Mouse (Mus musculus) retina, adult 2 months (tissue): ENCODE data around the gene Kif27.

Source experiments
- DNase-seq: peaks from one replicate; pipeline ENCODE4 v3.0.0-alpha.2; 2012; ENCODE audit warnings: low read depth, low spot score

Kif27 gene

DNA sequence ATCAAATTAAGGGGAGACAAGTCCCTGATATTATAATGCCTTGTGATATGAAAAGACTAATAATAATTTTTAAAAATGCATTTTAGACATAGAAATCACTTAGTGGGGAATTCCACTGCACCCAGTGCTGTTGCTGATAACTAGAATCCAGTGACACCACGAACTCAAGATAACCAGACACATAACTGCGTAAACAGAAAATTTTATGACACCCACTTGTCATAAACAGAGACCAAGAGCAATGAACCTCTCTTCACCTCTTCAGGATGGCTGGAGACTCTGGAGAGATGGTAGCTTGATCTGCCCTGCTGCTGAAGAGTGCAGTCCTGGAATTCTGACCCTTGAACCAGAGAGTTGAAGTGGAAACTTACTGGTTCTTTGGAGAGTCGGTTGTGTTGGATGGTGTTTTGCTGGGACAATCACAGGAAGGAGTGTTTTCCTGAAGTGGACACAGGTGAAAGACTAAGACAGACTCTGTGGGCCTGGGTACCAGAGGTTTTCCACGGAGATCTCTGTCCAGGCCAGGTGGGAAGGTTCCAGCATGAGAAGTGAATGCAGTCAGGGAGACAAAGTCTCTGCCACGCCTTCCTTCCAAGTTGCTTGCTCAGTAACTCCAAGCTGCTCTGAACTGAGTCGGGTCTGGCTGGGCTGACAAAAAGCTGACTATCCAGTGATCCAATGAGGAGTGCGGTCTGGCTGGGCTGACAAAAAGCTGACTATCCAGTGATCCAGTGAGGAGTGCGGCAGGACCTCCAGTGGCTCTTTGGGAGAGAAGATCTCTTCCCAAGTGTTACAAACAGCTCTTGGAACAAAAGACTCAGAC lies 5.6 kb upstream of the Kif27 start:
- no peak for DNase-seq

DNA sequence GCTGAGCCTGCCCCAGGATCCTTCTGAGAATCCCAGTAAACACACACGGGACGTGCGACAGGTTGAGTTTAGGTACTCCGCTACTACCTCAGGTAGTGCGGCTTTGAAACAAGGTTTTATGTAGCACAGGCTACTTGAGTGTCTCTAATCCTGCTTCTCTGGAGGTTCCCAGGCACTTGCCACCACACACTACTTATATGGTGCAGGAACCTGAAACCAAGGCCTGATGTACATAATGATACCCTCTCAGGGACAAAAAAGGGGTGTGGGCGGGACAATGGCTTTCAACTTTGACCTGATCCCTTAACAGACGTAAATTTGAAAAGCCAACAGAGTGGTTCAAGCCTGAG lies 357 bp upstream of the Kif27 start:
- DNase-seq: peak; percentile 6

DNA sequence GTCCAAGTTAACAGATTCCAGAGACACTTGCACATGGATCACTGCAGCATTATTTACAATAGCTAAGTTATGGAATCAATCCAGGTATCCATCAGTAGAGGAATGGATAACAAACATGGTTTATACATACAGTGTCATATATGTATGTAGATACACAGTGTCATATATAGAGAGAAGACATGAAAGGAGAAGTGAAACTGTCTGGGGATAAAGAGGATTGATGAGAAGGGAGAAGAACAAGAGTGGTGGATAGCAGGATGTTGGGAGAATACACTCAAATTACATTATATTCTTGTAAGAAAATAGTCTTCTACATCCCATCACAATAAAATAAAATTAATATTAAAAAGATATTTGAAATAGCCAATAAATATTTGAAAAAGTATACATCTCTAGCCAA lies 5.9 kb downstream of the Kif27 start:
- no peak for DNase-seq

DNA sequence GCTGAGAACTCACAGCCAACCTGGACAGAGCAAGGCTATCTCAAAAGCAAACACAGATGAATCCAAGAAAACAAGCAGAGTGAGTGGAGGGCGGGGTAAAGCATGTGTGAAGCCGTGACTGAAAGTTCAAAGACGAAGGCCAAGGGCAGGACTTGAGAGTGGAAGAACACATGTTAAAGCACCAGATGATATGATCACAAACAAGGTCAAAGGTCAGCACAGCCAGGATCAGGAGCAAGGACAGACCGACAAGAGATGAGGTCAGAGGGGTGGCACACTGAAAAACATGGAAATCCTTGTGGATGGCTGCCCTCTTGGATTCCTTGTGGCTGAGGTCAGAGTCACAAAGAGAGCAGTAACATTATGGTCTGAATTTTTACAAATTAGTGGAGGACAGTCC lies 8.3 kb downstream of the Kif27 start:
- DNase-seq: no peak

DNA sequence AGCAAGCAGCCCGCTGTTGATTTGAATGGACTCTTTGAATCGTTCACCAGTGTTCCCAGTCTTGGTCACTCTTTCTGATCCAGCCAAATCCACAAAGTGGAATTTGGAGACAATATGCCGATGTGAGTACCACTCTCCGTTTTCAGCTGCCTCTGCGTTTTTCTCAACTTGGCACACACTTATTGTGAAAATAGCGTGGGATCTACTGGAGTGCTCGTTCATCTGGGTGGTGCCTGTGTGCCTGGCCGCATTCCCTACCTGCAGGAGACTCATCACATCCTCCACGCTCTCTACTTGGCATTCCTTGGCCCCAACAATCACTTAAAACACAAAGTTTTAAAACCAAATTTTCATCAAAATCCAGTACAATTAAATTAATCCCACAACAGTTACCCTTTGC lies 14.4 kb downstream of the Kif27 start:
- DNase-seq: no peak

DNA sequence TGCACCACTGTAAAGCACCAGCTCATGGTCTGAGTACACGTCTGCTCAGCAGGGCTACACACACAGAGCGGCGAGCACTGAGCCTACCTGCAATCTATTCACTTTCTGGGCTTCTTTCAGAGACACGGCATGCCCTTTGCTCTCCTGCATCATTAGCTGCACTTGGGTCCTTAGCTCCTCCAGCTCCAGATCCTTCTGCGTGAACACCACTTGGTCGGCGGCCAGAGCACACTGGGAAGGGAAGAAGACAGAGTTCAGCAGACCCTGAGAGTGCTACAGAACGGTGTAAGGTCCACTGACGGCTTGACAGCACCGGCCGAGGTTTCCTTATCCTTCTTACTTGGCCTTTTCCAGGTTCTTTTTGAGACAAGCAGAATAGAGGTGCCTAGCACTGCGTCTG lies 21.5 kb downstream of the Kif27 start:
- DNase-seq: no peak

DNA sequence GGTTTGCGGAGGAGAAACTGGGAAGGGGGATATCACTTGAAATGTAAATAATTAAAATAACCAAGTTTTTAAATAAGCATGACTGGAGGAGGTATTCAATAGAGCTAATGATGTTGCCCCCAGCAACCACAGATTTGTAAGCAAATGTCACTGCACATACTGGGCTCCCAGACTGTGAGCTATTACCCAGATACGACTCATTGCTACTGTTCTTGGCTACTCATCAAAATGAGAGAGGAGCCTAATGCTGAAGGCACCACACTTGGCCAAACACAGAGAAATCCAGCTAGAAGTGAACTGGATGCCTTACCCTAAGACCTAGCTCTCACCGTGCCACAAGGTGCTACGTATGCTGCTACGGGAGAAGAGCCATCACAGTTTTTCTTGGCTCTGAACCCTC lies 24.8 kb downstream of the Kif27 start:
- no peak for DNase-seq

DNA sequence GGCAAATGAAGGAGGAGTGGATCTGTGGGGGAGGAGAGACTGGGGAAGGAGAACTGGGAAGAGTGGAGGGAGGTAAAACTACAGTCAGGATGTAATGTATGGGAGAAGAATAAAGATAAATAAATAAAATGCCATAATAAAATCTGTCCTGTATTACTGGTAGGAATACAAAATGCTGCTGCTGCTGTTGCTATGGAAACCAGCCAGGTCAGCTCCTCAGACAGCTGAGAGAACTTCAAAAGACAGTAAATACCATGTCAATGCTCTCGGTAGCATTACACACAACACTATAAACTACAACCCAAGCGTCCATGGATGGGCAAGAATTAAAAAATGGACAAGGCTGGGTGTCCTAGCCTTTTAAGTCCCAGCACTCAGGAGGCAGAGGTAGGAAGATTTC lies 41.2 kb downstream of the Kif27 start:
- DNase-seq: no peak

DNA sequence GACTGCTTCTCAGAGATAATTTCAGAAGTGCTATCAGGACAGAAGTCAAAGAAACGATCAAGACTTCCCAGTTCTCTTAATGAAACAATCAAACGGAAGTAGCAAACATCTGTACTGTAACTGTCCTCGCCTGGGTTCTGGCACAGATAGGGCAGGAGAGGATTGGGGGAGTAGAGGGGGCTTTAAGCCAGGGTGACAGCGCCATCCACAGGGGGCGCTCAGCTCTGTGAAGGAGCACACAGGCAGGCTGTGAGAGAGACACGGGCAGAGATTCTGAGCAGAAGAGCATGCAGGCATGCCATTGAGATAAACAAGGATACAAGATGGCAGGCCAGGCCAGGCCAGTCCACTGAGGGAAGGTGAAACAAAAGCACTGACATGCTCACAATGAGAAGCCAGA lies 43.9 kb downstream of the Kif27 start:
- DNase-seq: no peak

DNA sequence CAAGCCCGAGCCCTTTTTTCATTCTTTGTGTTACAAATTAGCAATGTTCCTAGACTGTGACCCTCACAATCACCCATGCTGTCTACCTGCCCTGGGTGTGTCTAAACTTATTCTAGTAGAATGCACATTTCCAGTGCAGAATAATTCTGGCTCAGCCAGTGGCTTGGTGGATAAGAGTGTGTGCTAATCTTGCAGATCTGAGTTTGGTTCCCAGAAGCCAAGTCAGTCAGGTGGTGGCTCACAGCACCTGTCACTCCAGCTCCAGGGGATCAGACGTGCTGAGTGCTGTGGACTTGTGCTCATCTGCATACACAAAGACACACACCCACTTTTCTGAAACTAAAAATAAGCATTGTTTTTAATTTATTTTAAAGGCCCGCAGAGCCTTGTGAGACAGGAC lies 45.2 kb downstream of the Kif27 start:
- DNase-seq: no peak

DNA sequence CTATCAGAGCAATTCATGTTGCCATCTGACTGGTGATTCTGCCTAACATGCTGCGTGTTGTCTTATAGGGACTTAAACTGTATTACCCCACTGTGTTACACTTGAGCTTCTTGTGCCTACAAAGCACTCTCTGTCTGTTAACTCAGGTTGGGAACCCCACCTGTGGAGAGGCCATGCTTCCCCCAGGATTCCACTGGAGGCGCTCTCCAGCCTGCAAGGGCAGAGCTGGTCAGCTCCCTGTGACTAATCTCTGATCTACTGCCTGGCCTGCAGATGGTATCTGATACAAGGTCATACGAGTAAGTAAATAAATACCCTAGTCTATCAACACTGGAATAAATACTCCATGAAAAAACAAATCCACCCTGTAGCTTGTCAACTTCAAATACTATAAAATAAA lies 47.6 kb downstream of the Kif27 start:
- no peak for DNase-seq

DNA sequence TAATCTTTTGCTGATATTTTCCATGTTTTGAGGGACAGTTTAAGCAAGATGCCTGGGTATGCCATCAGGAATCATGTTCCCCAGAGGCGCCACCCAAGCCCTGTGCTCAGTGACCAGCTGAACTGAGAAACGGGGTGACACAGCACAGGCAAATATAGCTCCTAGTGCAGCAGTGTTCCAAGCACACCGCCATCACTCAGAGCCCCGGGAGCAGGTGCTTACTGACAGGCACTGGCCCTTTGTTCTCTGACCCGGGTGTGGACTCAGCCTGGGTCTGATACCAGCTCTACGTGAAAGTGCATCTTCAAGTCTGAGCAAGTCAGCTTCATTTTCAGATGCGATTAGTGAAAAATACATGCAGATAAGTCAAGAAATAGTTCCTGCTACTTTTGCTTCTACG lies 49.4 kb downstream of the Kif27 start:
- no peak for DNase-seq

DNA sequence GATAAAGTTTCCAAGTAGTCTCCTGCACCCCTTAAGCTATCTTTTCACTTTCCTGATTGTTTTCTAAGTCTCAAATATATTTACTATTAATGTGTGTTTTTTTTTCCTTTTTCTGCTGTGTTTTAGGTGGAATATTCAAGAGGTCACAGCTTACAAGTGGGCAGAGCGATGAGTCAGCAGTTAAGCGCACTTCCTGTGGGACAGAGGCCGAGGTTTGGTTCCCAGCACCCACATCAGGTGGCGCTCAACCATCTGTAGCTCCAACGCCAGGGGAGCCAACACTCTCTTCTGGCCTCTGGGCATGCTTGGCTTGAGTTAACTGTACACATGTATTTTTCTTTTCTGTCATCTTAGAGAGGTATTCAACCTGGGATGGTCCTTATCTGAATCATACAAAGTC lies 51.5 kb downstream of the Kif27 start:
- DNase-seq: no peak

DNA sequence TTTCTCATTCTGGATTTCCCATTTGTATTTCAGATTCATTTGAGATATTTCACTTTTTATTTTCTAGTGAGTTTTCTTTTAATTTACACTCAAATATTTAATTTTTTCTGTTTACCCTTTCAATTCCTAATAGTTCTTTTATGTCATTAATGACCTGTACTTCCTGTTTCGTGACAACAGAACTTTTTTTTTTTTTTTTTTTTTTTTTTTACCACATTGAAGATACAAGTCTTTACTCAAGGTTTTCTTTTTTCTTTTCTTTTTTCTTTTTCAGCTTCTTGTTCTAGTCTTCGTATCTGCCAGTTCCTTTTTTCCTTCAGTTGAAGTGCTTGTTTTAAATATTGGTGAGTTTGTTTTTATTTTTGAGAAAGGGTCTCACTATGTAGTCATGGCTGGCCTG lies 53.7 kb downstream of the Kif27 start:
- no peak for DNase-seq

DNA sequence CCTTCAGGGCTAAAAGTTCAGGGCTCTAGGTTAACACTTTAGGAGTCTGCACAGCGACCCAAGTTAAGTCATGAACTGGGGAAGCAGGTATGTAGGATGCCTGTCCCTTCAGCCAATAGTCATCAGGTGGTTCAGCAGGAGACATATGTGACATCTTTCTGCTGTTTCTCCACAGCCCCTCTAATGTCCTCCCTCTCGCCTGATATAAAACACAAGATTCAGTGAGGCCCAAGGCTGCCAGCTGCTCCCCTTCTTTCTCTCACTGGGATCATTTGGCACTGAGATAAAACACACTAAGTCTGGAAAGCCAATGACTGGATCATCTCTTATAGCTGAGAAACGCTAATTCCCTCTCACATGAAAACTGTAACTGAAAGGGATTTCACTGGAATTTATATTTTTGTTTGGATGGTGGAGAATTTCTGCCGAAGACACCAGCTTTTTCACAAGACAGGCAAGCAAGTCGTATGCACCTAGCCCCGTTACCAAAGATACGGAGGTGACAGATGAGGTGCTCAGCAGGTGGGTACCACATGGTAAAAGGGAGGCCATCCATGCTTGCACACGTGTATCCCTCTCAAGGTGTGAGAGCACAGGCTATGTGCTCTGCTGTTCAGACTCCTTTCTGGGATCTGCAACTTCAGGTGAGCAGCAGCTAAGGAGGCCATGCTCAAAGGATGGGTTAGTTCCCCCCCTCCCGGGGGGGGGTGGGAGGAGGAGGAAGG lies 56.3 kb downstream of the Kif27 start:
- no peak for DNase-seq

DNA sequence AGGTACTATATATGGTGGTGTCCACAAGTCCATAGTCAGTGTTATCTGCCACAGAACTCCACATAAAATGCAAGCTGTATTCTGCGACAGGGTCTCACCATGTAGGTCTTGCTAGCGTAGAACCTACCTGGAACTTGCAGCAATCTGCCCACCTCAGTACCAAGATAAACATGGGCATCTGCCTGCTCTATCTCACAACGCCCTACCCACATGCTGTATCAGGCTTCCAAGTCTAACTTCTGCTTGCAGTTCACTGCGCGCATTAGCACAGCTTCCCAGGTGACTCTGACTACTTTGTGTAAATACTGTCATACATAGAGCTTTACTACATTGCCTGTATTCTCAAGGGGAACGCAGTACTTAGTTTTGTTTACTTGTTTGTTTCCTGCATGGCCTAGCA lies 57.0 kb downstream of the Kif27 start:
- no peak for DNase-seq

DNA sequence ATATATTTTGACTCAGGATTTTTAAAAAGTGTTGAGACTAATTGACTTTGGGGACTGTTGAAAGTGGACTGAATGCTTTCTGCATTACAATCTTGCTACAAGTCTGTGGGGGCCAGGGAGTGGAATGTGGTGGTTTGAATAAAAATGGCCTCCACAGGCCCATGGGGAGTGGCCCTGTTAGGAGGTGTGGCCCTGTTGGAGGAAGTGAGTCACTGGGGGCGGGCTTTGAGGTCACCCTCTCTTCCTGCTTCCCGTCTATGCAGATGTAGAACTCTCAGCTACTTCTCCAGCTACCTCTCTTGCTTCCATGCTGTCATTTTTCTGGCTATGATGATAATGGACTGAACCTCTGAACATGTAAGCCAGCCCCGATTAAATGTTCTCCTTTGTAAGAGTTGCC lies 60.2 kb downstream of the Kif27 start:
- no peak for DNase-seq

DNA sequence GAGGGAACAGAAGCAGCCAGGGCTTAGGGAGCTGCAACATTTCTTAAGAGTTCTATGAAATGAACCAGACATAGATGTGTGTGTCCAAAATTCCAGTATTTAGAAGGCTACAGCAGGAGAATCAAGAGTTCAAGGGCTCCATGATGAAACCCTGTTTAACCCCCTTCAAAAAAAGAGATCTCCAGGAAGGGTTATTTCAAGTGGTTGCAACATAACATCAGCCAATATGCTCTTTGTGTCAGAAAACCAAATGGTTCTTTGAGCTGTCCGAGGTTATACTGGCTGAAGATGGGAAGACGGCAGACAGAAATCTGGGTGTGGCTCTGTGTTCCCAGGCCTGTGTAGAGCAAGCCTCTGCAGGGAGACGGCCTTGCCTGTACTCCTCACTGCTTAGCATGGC lies 63.3 kb downstream of the Kif27 start:
- no peak for DNase-seq

DNA sequence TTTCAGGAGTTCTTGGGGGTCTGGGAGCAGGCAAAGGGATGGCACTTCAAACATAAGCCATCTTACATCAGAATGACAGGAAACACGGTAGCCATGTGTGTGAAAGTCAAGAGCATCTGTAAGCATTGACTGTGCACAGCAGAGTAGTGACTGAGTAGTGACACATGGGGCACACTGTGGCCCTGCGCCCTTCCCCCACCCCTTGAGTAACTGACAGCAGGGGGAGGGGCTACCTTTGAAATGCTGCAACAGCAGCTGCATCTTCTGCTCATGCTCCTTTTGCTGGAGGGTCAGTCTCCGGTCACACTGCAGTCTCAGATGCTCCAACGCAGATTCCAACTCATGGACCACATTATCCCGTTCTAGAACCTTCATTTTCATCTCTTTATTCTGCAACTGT lies 66.1 kb downstream of the Kif27 start:
- no peak for DNase-seq

DNA sequence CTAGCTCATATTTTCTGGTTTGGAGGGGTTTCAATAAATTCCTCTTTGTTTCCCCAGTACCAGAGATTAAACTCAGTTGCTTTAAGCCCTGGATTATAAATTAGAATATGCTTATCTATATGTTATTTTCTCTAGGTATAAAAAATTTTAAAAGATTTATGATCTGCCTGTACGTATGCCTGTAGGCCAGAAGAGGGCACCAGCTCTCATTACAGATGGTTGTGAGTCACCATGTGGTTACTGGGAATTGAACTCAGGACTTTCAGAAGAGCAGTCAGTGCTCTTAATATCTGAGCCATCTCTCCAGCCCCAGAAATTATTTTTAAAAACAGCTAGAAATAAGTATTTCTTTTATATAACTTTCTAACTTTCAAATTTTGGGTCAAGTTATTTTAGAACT lies 69.6 kb downstream of the Kif27 start:
- DNase-seq: no peak

DNA sequence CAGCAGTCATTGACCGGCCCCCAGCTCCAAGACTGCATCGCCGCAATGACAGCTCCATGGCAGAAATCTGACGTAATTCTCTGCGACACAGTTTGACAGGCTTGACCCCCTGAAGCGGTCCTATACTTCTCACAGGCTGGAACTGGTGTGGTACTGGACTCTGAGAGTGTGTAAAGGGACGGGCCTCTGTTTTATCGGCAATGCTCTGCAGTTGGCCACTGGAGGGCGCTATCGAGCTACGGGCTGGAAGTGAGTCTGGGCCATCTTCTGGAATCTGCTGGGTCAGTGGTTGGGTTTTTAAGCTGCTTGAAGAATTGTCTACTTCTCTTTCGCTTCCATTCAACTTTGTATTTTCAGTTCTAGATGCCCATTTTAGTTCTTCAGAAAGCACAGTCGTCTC lies 71.1 kb downstream of the Kif27 start:
- peak; percentile 56 for DNase-seq

DNA sequence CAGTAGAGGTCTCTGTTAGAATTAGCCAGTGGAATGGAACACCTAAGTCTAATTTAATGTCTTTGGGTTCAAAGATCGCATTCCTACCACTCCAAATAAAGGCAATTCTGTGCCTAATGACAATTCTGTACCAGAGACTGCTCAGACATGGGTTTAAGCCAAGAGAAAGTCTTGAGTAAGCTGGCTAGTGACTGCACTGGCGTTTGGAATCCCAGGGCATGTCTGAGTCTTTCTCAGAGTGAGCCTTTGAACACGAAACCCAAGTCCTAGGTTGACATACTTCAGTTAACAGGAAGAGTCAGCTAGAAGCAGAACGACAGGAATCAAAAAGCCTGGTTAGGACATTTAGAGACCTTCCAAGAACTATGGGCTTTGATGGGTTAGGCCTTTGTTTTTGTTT lies 75.5 kb downstream of the Kif27 start:
- no peak for DNase-seq

DNA sequence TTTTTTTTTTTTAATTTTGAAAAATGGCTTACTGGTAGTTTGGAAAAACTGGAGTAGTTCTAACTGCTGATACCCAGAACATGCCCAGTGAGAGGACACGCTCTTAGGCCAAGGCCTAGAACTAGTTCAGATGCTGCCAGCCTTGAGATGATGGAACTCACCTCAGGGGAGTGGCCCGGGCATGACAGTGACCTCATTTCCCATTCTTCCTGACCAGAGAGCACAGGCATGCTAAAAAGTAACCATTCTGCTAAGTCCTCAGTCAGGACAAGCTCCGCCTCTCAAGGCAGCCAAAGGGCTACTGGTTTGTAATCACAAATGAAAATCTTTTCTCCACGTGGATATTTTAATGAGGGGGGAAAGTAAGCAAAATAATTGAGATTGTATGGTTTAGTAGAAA lies 77.0 kb downstream of the Kif27 start:
- no peak for DNase-seq

DNA sequence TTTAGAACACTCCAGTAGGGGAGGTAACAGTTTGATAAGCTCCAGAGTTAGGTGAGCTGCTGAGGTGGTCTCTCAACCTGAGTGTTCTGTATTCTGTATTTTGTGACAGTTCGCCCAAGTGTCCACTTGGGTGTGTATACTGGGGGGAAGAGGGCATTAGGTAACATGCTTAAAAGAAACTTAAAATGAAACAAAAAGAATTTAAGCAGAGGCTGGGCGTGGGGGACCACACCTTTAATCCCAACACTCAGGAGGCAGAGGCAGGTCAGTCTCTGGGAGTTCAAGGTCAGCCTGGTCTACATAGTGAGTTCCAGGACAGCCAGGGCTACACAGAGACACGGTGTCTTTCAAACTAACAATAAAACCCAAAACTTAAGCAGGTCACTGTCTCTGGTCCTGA lies 78.4 kb downstream of the Kif27 start:
- DNase-seq: no peak
